Mouse (Mus musculus): ENCODE measurements at regions not wholly inside any gene's neighbourhood (a gene's known extent, or its start where the extent isn't known, plus 50 kb on each side); places are given as distances from the start of the nearest gene placed in this dataset.

DNA sequence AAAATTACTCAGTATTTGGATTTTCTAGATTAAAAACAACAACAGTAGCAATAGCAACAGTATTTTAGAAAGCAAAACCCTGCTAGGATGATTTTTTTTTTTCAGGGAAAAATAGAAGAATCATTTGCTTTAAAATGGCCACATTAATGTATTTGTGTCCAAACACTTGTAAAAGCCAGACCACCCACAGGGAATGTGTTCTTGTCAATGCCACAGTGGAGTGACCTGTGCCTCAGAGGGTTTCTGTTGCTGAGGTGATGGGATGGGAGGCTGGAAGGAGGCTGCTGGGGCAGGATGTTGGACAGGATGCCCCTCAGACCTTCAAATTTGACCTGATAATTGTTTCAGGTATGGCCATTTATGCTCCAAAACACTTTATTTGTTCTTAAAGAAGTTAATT lies 178.9 kb downstream of the Tmem161b start:
- TF ChIP-seq CTCF (IDR thresholded peaks at IDR 0.05; ENCODE audit: low read depth, low read length) (no peak), GATA1 (IDR thresholded peaks at IDR 0.05; ENCODE audit: borderline replicate concordance, low read length) (no peak), TAL1 (conservative IDR thresholded peaks at IDR 0.05; ENCODE audit: low read depth, low read length) (no peak)

Measured in G1E (cell line).